Mouse (Mus musculus): ENCODE measurements at regions not wholly inside any gene's neighbourhood (a gene's known extent, or its start where the extent isn't known, plus 50 kb on each side); places are given as distances from the start of the nearest gene placed in this dataset.
A peak's percentile ranks its signal among the peaks of the same experiment; 100 is the strongest.

GRCm38 (mm10) chr1:137636321-137636944 is 539.1 kb downstream of the Ptprc start:
- Histone ChIP-seq H3K4me3 (ENCODE audit: low read length) (no peak overlapping the region), H3K27ac (ENCODE audit: low read length) (no peak overlapping the region), H3K27me3 (ENCODE audit: control insufficient read depth, insufficient read depth, low read depth, low read length) (no peaks in the 10 kb centered on the region), H3K9ac (ENCODE audit: low read length) (no peak overlapping the region), H3K4me2 (ENCODE audit: low read depth, low read length) (no peak overlapping the region), H3K36me3 (ENCODE audit: control insufficient read depth, insufficient read depth, low read length) (no peaks in the 10 kb centered on the region), H3K4me1 (replicated peaks; ENCODE audit: control insufficient read depth, insufficient read depth, low read length) (no peaks in the 10 kb centered on the region), H3K9me3 (ENCODE audit: control insufficient read depth, low read length) (no peaks in the 10 kb centered on the region)
- no peak for ATAC-seq (ENCODE audit: low read depth)
- 53% methylated on average over 3 of the region's 3 CpGs for WGBS

- no peak overlapping the region for H3K27ac ChIP-seq (ENCODE audit: low read length)
- no peaks in the 10 kb centered on the region for H3K4me1 ChIP-seq (replicated peaks; ENCODE audit: control insufficient read depth, insufficient read depth, low read length)
- H3K9me3 ChIP-seq (ENCODE audit: control insufficient read depth, low read length) = no peaks in the 10 kb centered on the region
- H3K9ac ChIP-seq (ENCODE audit: low read length) = no peak overlapping the region
- 54% methylated on average over 7 of the region's 7 CpGs for WGBS
- no peak overlapping the region for H3K4me3 ChIP-seq (ENCODE audit: low read length)
- no peak for ATAC-seq (ENCODE audit: low read depth)
- H3K27me3 ChIP-seq (ENCODE audit: control insufficient read depth, insufficient read depth, low read depth, low read length) = no peaks in the 10 kb centered on the region
- H3K4me2 ChIP-seq (ENCODE audit: low read depth, low read length) = no peak overlapping the region
- no peaks in the 10 kb centered on the region for H3K36me3 ChIP-seq (ENCODE audit: control insufficient read depth, insufficient read depth, low read length)
Measured at GRCm38 (mm10) chr1:137635781-137636180, 539.7 kb downstream of the Ptprc start.

GRCm38 (mm10) chr1:137631546-137631945 is 544.0 kb downstream of the Ptprc start:
- no peaks in the 10 kb centered on the region for H3K27me3 ChIP-seq (ENCODE audit: control insufficient read depth, insufficient read depth, low read depth, low read length)
- no peaks in the 10 kb centered on the region for H3K36me3 ChIP-seq (ENCODE audit: control insufficient read depth, insufficient read depth, low read length)
- no peaks in the 10 kb centered on the region for H3K4me1 ChIP-seq (replicated peaks; ENCODE audit: control insufficient read depth, insufficient read depth, low read length)
- no peak for ATAC-seq (ENCODE audit: low read depth)
- no peak overlapping the region for H3K4me3 ChIP-seq (ENCODE audit: low read length)
- H3K9me3 ChIP-seq (ENCODE audit: control insufficient read depth, low read length) = no peaks in the 10 kb centered on the region
- no peak overlapping the region for H3K4me2 ChIP-seq (ENCODE audit: low read depth, low read length)
- no peak overlapping the region for H3K27ac ChIP-seq (ENCODE audit: low read length)
- no peak overlapping the region for H3K9ac ChIP-seq (ENCODE audit: low read length)

GRCm38 (mm10) chr1:137620672-137621071 is 554.8 kb downstream of the Ptprc start:
- Histone ChIP-seq H3K36me3 (ENCODE audit: control insufficient read depth, insufficient read depth, low read length) (no peaks in the 10 kb centered on the region), H3K9me3 (ENCODE audit: control insufficient read depth, low read length) (no peaks in the 10 kb centered on the region), H3K4me2 (ENCODE audit: low read depth, low read length) (no peak overlapping the region), H3K27ac (ENCODE audit: low read length) (no peak overlapping the region), H3K27me3 (ENCODE audit: control insufficient read depth, insufficient read depth, low read depth, low read length) (no peaks in the 10 kb centered on the region), H3K9ac (ENCODE audit: low read length) (no peak overlapping the region), H3K4me1 (replicated peaks; ENCODE audit: control insufficient read depth, insufficient read depth, low read length) (no peaks in the 10 kb centered on the region), H3K4me3 (ENCODE audit: low read length) (no peak overlapping the region)
- 64% methylated on average over 5 of the region's 5 CpGs for WGBS
- ATAC-seq (ENCODE audit: low read depth) = 0 out of 2 replicates have a peak, but pooled peaks have one; percentile 43

- Histone ChIP-seq H3K36me3 (ENCODE audit: control insufficient read depth, insufficient read depth, low read length) (no peaks in the 10 kb centered on the region), H3K4me1 (replicated peaks; ENCODE audit: control insufficient read depth, insufficient read depth, low read length) (no peaks in the 10 kb centered on the region), H3K27ac (ENCODE audit: low read length) (no peak overlapping the region), H3K4me2 (ENCODE audit: low read depth, low read length) (no peak overlapping the region), H3K4me3 (ENCODE audit: low read length) (no peak overlapping the region), H3K9ac (ENCODE audit: low read length) (no peak overlapping the region), H3K9me3 (ENCODE audit: control insufficient read depth, low read length) (no peaks in the 10 kb centered on the region), H3K27me3 (ENCODE audit: control insufficient read depth, insufficient read depth, low read depth, low read length) (no peaks in the 10 kb centered on the region)
- no peak for ATAC-seq (ENCODE audit: low read depth)
- 88% methylated on average over 2 of the region's 2 CpGs for WGBS
Measured at GRCm38 (mm10) chr1:137618231-137618630, 557.3 kb downstream of the Ptprc start.

GRCm38 (mm10) chr1:137617513-137617912 is 558.0 kb downstream of the Ptprc start:
- H3K4me3 ChIP-seq (ENCODE audit: low read length) = no peak overlapping the region
- no peak overlapping the region for H3K9ac ChIP-seq (ENCODE audit: low read length)
- H3K36me3 ChIP-seq (ENCODE audit: control insufficient read depth, insufficient read depth, low read length) = no peaks in the 10 kb centered on the region
- WGBS = 52% methylated on average over 5 of the region's 5 CpGs
- H3K27me3 ChIP-seq (ENCODE audit: control insufficient read depth, insufficient read depth, low read depth, low read length) = no peaks in the 10 kb centered on the region
- no peak for ATAC-seq (ENCODE audit: low read depth)
- no peak overlapping the region for H3K4me2 ChIP-seq (ENCODE audit: low read depth, low read length)
- no peak overlapping the region for H3K27ac ChIP-seq (ENCODE audit: low read length)
- H3K4me1 ChIP-seq (replicated peaks; ENCODE audit: control insufficient read depth, insufficient read depth, low read length) = no peaks in the 10 kb centered on the region
- no peaks in the 10 kb centered on the region for H3K9me3 ChIP-seq (ENCODE audit: control insufficient read depth, low read length)

GRCm38 (mm10) chr1:137606716-137607115 is 568.8 kb downstream of the Ptprc start:
- no peak overlapping the region for H3K27ac ChIP-seq (ENCODE audit: low read length)
- no peak for ATAC-seq (ENCODE audit: low read depth)
- H3K4me2 ChIP-seq (ENCODE audit: low read depth, low read length) = no peak overlapping the region
- no peaks in the 10 kb centered on the region for H3K9me3 ChIP-seq (ENCODE audit: control insufficient read depth, low read length)
- H3K4me1 ChIP-seq (replicated peaks; ENCODE audit: control insufficient read depth, insufficient read depth, low read length) = no peaks in the 10 kb centered on the region
- 73% methylated on average over 1 of the region's 1 CpGs for WGBS
- no peak overlapping the region for H3K9ac ChIP-seq (ENCODE audit: low read length)
- H3K27me3 ChIP-seq (ENCODE audit: control insufficient read depth, insufficient read depth, low read depth, low read length) = no peaks in the 10 kb centered on the region
- no peaks in the 10 kb centered on the region for H3K36me3 ChIP-seq (ENCODE audit: control insufficient read depth, insufficient read depth, low read length)
- no peak overlapping the region for H3K4me3 ChIP-seq (ENCODE audit: low read length)

GRCm38 (mm10) chr1:137605890-137606663 is 569.4 kb downstream of the Ptprc start:
- H3K9ac ChIP-seq (ENCODE audit: low read length) = no peak overlapping the region

GRCm38 (mm10) chr1:137593732-137594131 is 581.8 kb downstream of the Ptprc start:
- ATAC-seq (ENCODE audit: low read depth) = no peak

More at GRCm38 (mm10) chr1:137605890-137606663, 569.4 kb downstream of the Ptprc start:
- ATAC-seq (ENCODE audit: low read depth) = no peak
- Histone ChIP-seq H3K27me3 (ENCODE audit: control insufficient read depth, insufficient read depth, low read depth, low read length) (no peaks in the 10 kb centered on the region), H3K36me3 (ENCODE audit: control insufficient read depth, insufficient read depth, low read length) (no peaks in the 10 kb centered on the region), H3K27ac (ENCODE audit: low read length) (no peak overlapping the region), H3K9me3 (ENCODE audit: control insufficient read depth, low read length) (no peaks in the 10 kb centered on the region), H3K4me2 (ENCODE audit: low read depth, low read length) (no peak overlapping the region), H3K4me1 (replicated peaks; ENCODE audit: control insufficient read depth, insufficient read depth, low read length) (no peaks in the 10 kb centered on the region), H3K4me3 (ENCODE audit: low read length) (no peak overlapping the region)
- WGBS = 52% methylated on average over 11 of the region's 11 CpGs

More at GRCm38 (mm10) chr1:137593732-137594131, 581.8 kb downstream of the Ptprc start:
- 80% methylated on average over 7 of the region's 7 CpGs for WGBS
- Histone ChIP-seq H3K27ac (ENCODE audit: low read length) (no peak overlapping the region), H3K27me3 (ENCODE audit: control insufficient read depth, insufficient read depth, low read depth, low read length) (no peaks in the 10 kb centered on the region), H3K9ac (ENCODE audit: low read length) (no peak overlapping the region), H3K4me1 (replicated peaks; ENCODE audit: control insufficient read depth, insufficient read depth, low read length) (no peaks in the 10 kb centered on the region), H3K9me3 (ENCODE audit: control insufficient read depth, low read length) (no peaks in the 10 kb centered on the region), H3K4me2 (ENCODE audit: low read depth, low read length) (no peak overlapping the region), H3K36me3 (ENCODE audit: control insufficient read depth, insufficient read depth, low read length) (no peaks in the 10 kb centered on the region), H3K4me3 (ENCODE audit: low read length) (no peak overlapping the region)
